Mouse (Mus musculus) adrenal gland, postnatal 36 days (tissue): ENCODE data around the gene Cript. TPM values are rescaled to one million over a fixed set of nuclear protein-coding genes. Genes with fewer than 3 reads are reported as not detected.

ENCODE experiments used
- DNase-seq, 2 experiments: peaks; one replicate each; pipeline ENCODE4 v3.0.0; 2021; ENCODE audit warnings: mixed read lengths in 1 of 2
- long read RNA-seq, 2 experiments: library from polyadenylated mRNA; stranded (forward); transcript quantifications; one replicate each; pipeline ENCODE4 v2.0.0; 2021; ENCODE audit warnings: borderline sequencing depth in 2 of 2
- total RNA-seq, 2 experiments: library from RNA; stranded (reverse); gene quantifications; 2 replicates each; pipeline ENCODE4 v1.2.3; 2021

Cript gene
- total RNA-seq, result 10 to 100 TPM; 64.3 to 69.0 TPM
- long read RNA-seq, experiment 1, transcript Cript-201 (5 exons, 1,184 nt), result major isoform, 107 of 146 reads
- long read RNA-seq, experiment 1, partial matches to known transcripts, result 36 of 146 reads
- long read RNA-seq, experiment 1, other reads (novel, unspliced or antisense), result 2 of 146 reads
- long read RNA-seq, experiment 2, transcript Cript-201 (5 exons, 1,184 nt), result major isoform, 43 of 60 reads
- long read RNA-seq, experiment 2, partial matches to known transcripts, result 5 of 60 reads
- long read RNA-seq, experiment 2, other reads (novel, unspliced or antisense), result 12 of 60 reads

- DNase-seq, result peak; percentile 98 to 99
These were observed at the start of gene Cript, which contains the start of gene Pigf for GRCm38 (mm10) chr17:87025269-87025949. TSS of gene Cript (plus strand) at chr17:87025550. TSS of gene Pigf (minus strand) at chr17:87025406.

- no peak for DNase-seq
These were observed 49.0 kb upstream of the Cript start for GRCm38 (mm10) chr17:86976387-86976786.

GRCm38 (mm10) chr17:86978496-86978895, 46.9 kb upstream of the Cript start:
- no peak for DNase-seq

DNA sequence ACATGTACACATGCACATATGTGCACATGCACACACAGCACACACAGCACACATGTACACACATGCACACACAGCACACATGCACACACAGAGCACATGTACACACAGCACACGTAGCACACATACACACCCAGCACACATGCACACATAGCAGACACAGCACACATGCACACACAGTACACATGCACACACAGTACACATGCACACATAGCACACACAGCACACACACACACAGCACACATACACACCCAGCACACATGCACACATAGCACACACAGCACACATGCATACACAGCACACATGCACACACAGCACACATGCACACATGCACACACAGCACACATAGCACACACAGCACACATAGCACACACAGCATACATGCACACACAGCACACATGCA, 44.1 kb upstream of the Cript start:
- no peak for DNase-seq

- DNase-seq, result no peak
These were observed 43.6 kb upstream of the Cript start for GRCm38 (mm10) chr17:86981701-86982100.

DNA sequence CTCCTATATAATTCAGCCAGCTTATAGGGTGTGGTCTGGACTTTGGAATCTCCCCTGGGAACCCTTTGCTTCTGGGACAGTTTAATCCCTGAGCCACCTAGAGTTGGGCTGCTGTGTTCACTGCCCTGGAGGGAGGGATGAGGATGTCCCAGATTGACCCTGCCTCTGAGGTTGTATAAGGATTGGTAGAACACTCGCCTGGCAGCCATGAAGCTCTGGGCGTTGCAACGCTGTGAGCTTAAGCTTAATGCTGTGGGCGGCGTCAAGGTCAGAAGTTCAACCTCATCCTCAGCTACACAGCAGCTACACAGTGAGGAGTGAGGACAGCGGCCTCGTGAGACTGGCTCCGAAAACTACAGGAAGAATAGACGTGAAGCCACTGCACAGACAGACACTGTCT, 42.9 kb upstream of the Cript start:
- DNase-seq, result no peak

- no peak for DNase-seq
These were observed 38.8 kb upstream of the Cript start for GRCm38 (mm10) chr17:86986449-86987138.

- no peak for DNase-seq
These were observed 37.2 kb upstream of the Cript start for GRCm38 (mm10) chr17:86988161-86988560.

DNA sequence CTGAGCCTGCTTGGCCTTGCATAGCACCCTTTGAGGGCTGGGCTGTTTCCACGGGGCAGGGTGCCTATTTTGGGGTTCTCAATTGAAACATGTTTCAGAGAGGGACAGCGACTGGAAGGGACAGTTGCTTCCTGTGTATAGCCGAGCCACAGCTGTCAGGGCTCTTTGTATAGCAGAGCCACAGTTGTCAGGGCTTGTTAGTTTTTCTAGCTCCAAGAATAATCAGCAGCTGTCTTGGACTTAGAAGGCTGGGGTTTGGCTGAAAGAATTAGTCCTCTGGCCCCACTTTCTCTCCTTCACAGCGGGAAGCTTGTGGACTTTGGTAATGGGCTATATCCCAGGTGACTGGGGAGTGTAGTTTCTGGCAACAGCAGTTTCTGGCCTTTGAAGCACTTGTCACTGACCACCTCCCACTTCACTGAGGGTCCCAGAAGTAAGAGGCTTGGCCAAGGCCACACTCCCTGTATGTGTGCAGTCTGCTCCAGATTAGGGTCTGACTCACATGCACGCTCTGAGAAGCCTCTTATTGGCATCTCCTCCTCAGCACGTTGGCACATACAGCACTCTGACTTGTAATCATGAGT, 36.7 kb upstream of the Cript start:
- DNase-seq, result no peak

DNA sequence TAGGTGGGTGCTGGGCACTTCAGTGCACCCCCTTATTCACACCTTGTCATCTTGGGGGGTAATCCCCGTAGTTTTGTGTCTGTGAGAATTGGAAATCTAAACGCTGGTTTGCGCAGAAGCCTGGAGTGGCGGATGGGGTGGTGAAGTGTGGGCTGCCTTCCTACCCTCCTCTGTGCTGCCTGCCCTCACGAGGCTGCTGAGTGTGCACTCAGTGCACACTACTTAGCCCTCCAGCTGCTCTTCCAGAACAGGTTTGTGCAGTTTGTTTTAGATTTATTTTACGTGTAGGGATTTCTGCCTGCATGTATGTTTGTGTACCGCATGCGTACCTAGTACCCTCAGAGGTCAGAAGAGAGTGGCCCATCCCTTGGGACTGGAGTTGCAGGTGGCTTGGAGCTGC, 34.0 kb upstream of the Cript start:
- no peak for DNase-seq

DNA sequence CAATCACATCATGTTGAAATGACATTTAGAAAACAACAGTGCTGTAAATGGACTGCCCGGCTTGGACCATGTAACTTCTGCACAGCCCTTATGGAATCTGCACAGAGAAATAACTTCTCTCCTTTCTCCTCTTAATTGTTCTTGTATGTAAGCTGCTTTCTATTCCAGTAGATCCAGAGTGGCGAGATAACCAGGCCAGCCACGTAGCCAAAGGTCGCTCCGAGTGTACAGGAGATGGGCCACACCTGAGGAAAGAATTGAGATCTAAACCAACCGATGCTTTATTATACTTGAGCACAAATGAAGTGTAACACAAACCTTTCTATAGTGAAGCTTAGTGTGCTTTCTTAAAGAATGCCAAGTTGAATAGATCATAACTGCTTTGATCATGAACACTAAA, 28.0 kb upstream of the Cript start:
- no peak for DNase-seq

DNA sequence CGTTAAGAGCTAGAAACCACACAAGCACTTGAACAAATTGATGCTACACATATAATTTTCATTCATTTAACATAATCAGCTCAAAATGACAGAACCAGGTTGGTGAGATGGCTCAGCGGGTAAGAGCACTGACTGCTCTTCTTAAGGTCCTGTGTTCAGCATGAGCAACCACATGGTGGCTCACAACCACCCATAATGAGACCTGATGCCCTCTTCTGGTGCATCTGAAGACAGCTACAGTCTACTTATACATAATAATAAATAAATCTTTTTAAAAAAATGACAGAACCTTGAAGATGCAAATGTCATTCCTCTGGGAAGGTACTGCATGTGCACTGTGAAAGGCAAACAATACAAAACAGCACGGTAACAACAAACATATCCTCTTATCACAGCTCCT, 16.4 kb upstream of the Cript start:
- no peak for DNase-seq

DNA sequence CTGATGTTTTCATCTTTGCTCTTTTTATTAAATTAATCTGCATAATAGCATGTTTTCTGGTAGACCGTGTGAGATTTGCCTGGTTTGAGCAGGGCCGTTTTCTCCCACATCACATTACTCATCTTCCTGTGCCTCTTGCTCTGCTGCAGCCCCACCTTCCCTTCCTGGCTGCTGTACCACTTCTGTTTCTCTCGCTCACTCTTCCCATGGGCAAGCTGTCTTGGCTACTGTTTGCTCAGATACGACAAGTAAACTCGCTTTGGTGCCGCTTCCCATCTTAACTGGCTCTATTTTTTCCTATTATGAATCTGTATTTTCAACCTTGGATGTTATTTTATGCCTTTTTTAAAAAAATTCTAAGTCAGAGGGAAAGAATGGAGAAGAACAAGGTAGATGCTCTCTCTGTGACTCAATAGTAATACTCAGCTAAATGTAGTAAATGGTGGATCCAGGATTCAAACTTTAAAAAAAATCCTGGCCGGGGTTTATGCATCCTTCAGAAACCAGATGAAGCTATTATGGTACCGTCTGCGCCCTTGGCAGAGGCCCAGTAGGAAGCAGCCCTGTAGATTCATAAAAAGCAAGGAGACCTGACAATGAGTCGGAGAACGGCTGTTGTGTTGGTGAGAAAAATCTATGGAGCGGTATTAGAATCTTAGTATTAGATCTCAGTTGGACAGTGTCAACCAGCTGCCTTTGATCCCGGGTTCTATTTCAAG, 13.9 kb upstream of the Cript start:
- peak; percentile 28 to 29 for DNase-seq

DNA sequence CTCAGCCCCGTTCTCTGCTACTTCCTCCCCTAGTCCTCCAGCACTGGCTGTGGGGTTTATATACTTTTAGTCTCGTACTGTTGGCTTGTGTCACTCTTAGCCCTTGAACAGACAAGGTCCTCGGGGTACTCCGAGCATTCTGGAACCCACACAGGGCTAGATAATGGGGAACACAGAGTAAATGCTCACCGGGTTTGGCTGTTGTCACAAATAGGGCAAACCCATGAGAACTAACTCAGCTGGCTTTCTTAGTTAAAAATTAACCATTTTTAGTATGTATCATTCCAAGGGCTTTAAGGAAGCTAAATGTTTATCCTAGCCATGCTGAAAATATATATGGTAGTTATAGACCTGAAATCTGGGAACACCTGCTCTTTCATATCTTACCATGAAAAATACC, 5.7 kb upstream of the Cript start:
- DNase-seq, result no peak

GRCm38 (mm10) chr17:87024491-87025242, 683 bp upstream of the Cript start:
- DNase-seq, result peak; percentile 17 to 20

- peak; percentile 44 to 65 for DNase-seq
These were observed 11.1 kb downstream of the Cript start for GRCm38 (mm10) chr17:87036141-87037073.

- no peak for DNase-seq
These were observed 13.1 kb downstream of the Cript start for GRCm38 (mm10) chr17:87038496-87038895.

DNA sequence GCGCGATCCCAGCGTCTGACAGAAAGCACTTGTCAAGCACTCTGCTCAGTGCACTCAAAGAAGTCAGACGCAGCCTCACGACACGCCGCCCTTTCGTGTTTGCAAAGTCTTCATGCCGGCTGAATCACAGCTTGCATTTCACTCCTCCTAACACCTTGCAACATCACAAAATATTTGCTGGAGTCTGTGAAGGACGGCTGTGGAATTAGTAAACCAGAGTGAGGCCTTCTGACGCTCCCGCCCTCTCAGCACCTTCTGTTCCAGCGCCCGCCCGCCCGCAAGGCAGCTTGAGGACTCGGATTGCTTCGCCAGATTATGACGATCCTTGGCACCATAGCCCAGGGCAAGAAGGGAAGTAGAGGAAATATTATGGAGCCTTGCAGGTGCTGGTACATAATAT, 16.4 kb downstream of the Cript start:
- peak; percentile 40 to 41 for DNase-seq

GRCm38 (mm10) chr17:87044364-87044763, 19.0 kb downstream of the Cript start:
- DNase-seq, result peak; percentile 90 to 92

GRCm38 (mm10) chr17:87044796-87045195, 19.4 kb downstream of the Cript start:
- DNase-seq, result no peak
